8 mouse cellular contexts compared by ENCODE assay signal in genomic region chr1:23762782-23763630, GRCm38 (mm10). TPM values are rescaled to one million over a fixed set of nuclear protein-coding genes. Genes with fewer than 3 reads are reported as not detected.
DNase-seq lines count a peak whose midpoint lies in the region; ATAC-seq and TF ChIP-seq lines count a peak whose summit lies in the region.

No protein-coding gene starts in this region.

- no peak overlapping the region for H3K27ac ChIP-seq in cortical plate, adult 2 months (ENCODE audit: insufficient read depth, low read length)
- H3K27ac ChIP-seq in left cerebral cortex, adult 2 months: no peak overlapping the region

- DNase-seq in ZHBTc4 (ENCODE audit: low read depth, low spot score): peak; percentile 95
- peak; percentile 39 to 66 for DNase-seq in gastrocnemius, adult 8-10 months (ENCODE audit: low spot score in 2 of 2)
- DNase-seq in hindlimb bud, embryonic 11.5 days (ENCODE audit: extremely low spot score, low read depth, low spot score): peak; percentile 77
- DNase-seq in left cerebral cortex, adult 2 months (ENCODE audit: extremely low spot score in 1 of 2, low spot score in 2 of 2): peak; percentile 93 to 99
- peak; percentile 95 to 97 for DNase-seq in right cerebral cortex, postnatal 10 days (ENCODE audit: low spot score in 2 of 2)
- DNase-seq in urinary bladder, postnatal 14 days (ENCODE audit: low spot score): peak; percentile 87

- intact Hi-C loops in left cerebral cortex, adult 2 months (cut with DNase I): loop anchor here (2.0 to 10.0 kb wide), 4 partner anchors 30 to 441 kb away; partner anchors contain the start of gene Smap1

- H3K4me1 ChIP-seq in cortical plate, adult 2 months (ENCODE audit: control insufficient read depth, insufficient read depth, low read length): no peaks in the 10 kb centered on the region

- no peak for TF ChIP-seq POLR2A in cortical plate, adult 2 months (IDR thresholded peaks at IDR 0.05; ENCODE audit: extremely low read depth, insufficient read depth, low read length)

- peak; percentile 81 for TF ChIP-seq CTCF in cortical plate, adult 2 months (IDR thresholded peaks at IDR 0.05; ENCODE audit: extremely low read depth, insufficient read depth, low read length)
- peak; percentile 96 for TF ChIP-seq CTCF in left cerebral cortex, adult 2 months (IDR thresholded peaks at IDR 0.05)

- peak overlapping the region; percentile 50 for H3K4me3 ChIP-seq in cortical plate, adult 2 months (ENCODE audit: insufficient read depth, low read length)
- peak overlapping the region; percentile 70 for H3K4me3 ChIP-seq in left cerebral cortex, adult 2 months

- ATAC-seq in megakaryocyte, adult 5-6 weeks (ENCODE audit: poor library complexity, severe bottlenecking): peak; percentile 86

RNA-seq across cellular contexts. Expression of gene B3gat2, which starts 1.5 kb away (rescaled TPM):
- polyA plus RNA-seq in cortical plate, adult 2 months (2012; rRNA removed): 7.0 and 7.7 TPM in 2 replicates
- total RNA-seq in gastrocnemius, adult 8-10 months (2022): not detected
- total RNA-seq in left cerebral cortex, adult 2 months (2021): 1 to 10 TPM; 6.9 to 8.5 TPM
- not detected in 2 replicates for total RNA-seq in megakaryocyte, adult 5-6 weeks (2015)
- 0.04 and 0.12 TPM in 2 replicates for total RNA-seq in megakaryocyte, adult 5-6 weeks (2017)

Comparison
In these comparisons a context has a peak if more than half of its experiments do, and no peak if none do; other contexts are left out.
1. RNA of gene B3gat2, which starts 1.5 kb away (total RNA-seq): 6.9 to 8.5 TPM in left cerebral cortex, adult 2 months; 0.04 to 0.12 TPM in megakaryocyte, adult 5-6 weeks and not detected in gastrocnemius, adult 8-10 months; every median in the first group is over 4 times any median in the second.
2. Peak in every context shown above with its lines, with median percentiles within 50 percentile points of each other: DNase-seq.